Mouse (Mus musculus) intestine, embryonic 14.5 days (tissue): ENCODE results near the gene Abcc8. TPM values are rescaled to one million over a fixed set of nuclear protein-coding genes. Genes with fewer than 3 reads are reported as not detected.

Experiments used
- ATAC-seq: fragments of 200-750 bp; cut with Nextera tagmentation; replicated peaks from 2 replicates; pipeline ENCODE4 v1.8.0; 2017; ENCODE audit warnings: low read depth, moderate number of reproducible peaks, moderate TSS enrichment, moderate library complexity; ENCODE audit not compliant: low FRiP score, low TSS enrichment
- DNase-seq: peaks from one replicate; pipeline ENCODE4 v3.0.0-alpha.2; 2018; ENCODE audit warnings: low spot score
- H3K27ac ChIP-seq: fragments of 300-500 bp; sonication (generic); 2 replicates; pipeline ENCODE4 v1.5.1; 2014; ENCODE audit warnings: low read depth, mild to moderate bottlenecking, control low read depth
- H3K27me3 ChIP-seq: fragments of 300-500 bp; sonication (generic); replicated peaks from 2 replicates; pipeline ENCODE4 v1.6.1; 2014; ENCODE audit warnings: low read length, control low read depth; ENCODE audit not compliant: control insufficient read depth, insufficient read depth
- H3K36me3 ChIP-seq: fragments of 300-500 bp; sonication (generic); 2 replicates; pipeline ENCODE4 v1.6.1; 2014; ENCODE audit warnings: low read length, control low read depth; ENCODE audit not compliant: control insufficient read depth, insufficient read depth
- H3K4me1 ChIP-seq: fragments of 300-500 bp; sonication (generic); replicated peaks from 2 replicates; pipeline ENCODE4 v1.6.1; 2014; ENCODE audit warnings: low read length, control low read depth, mixed read lengths; ENCODE audit not compliant: control insufficient read depth, insufficient read depth
- H3K4me2 ChIP-seq: fragments of 300-500 bp; sonication (generic); 2 replicates; pipeline ENCODE4 v1.6.1; 2014; ENCODE audit warnings: low read length
- H3K4me3 ChIP-seq: fragments of 300-500 bp; sonication (generic); 2 replicates; pipeline ENCODE4 v1.5.1; 2014; ENCODE audit warnings: low read depth, low read length, control low read depth, mixed read lengths
- H3K9ac ChIP-seq: fragments of 300-500 bp; sonication (generic); 2 replicates; pipeline ENCODE4 v1.6.1; 2014; ENCODE audit warnings: mild to moderate bottlenecking, low read length
- H3K9me3 ChIP-seq: fragments of 300-500 bp; sonication (generic); 2 replicates; pipeline ENCODE4 v1.6.1; 2016; ENCODE audit warnings: low read length, control low read depth; ENCODE audit not compliant: control insufficient read depth
- WGBS: fragments of 180-500 bp; shearing (Covaris S2); extraction: QIAGEN DNeasy Blood & Tissue Kit; methylation state at CpG from one replicate; pipeline ENCODE4 v1.1.7; 2014; 5-methylcytosine and 5-hydroxymethylcytosine counted together
- polyA plus RNA-seq: library from polyadenylated mRNA; unstranded; fragments of >200 nt; fragmentation: Nextera tagmentation; extraction: Ambion mirVana; gene quantifications from 2 replicates; pipeline ENCODE4 v1.2.1, GENCODE M21; 2014

The Abcc8 gene
- polyA plus RNA-seq, 1 experiment from 2014 or later = 7.6 TPM

GRCm38 (mm10) chr7:46098221-46098918, 81.5 kb downstream of the Abcc8 start:
- no peak for DNase-seq
- no peak for ATAC-seq
- no peak overlapping the region for H3K9ac ChIP-seq
- H3K4me1 ChIP-seq = no peaks in the 10 kb centered on the region
- H3K4me2 ChIP-seq = no peak overlapping the region
- H3K9me3 ChIP-seq = no peaks in the 10 kb centered on the region
- no peak overlapping the region for H3K4me3 ChIP-seq
- H3K27me3 ChIP-seq = no peaks in the 10 kb centered on the region
- 82% methylated on average over 19 of the region's 19 CpGs for WGBS
- no peaks in the 10 kb centered on the region for H3K36me3 ChIP-seq
- H3K27ac ChIP-seq = no peak overlapping the region

DNA sequence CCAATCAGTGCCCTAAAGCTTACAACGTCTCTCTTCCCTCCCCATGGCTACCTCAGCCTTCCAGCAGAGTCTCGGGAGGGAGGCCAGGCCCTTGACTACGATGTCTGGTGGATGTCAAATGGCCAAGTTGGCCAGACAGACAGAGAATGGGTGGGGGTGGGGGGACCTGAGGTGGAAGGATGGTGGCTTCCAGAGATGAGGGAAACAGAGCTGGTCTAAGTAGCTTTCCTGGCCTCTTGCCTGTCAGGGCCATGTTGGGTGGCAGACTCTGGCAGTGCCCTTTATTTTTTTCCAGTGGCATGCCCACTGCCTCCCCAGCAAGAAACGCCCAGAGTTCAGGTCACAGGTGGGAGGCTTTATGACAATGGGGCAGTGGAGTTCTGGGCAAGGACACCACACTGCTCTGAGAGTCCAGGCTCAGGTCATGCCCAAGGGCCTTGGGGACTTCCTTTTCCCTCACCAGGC, 82.5 kb downstream of the Abcc8 start:
- no peaks in the 10 kb centered on the region for H3K27me3 ChIP-seq

DNA sequence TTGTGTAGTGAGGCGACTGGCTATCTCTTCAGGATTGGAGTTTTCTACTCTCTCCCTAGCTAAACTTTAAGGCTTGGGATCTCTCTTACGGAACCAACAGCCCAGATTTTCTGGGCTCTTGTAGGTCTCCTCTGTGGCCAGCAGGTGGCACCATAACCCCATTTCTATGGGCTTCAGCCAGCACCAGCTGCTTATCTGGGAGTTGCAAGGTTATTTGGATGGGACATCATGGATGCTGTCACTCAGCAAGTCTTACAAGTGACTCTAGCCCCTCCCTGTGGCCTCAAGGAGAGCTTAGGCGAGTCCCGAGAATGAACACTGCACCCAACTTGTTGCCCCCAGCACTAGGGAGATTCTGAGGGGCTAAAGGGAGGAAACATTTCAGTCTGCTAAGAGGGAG, 83.7 kb downstream of the Abcc8 start:
- 4% methylated on average over 4 of the region's 4 CpGs for WGBS
- no peak overlapping the region for H3K9ac ChIP-seq
- no peaks in the 10 kb centered on the region for H3K4me1 ChIP-seq
- H3K4me3 ChIP-seq = no peak overlapping the region
- H3K36me3 ChIP-seq = no peaks in the 10 kb centered on the region
- no peak overlapping the region for H3K4me2 ChIP-seq
- no peak overlapping the region for H3K27ac ChIP-seq
- DNase-seq (peak; percentile 83), ATAC-seq (no peak)
- H3K9me3 ChIP-seq = no peaks in the 10 kb centered on the region
- H3K27me3 ChIP-seq = no peaks in the 10 kb centered on the region

More for the DNA sequence above, 82.5 kb downstream of the Abcc8 start:
- Histone ChIP-seq H3K4me2 (no peak overlapping the region), H3K36me3 (no peaks in the 10 kb centered on the region), H3K4me3 (no peak overlapping the region), H3K9me3 (no peaks in the 10 kb centered on the region), H3K27ac (no peak overlapping the region), H3K9ac (no peak overlapping the region), H3K4me1 (no peaks in the 10 kb centered on the region)
- 43% methylated on average over 4 of the region's 4 CpGs for WGBS
- no peak for ATAC-seq
- DNase-seq = no peak

- no peak overlapping the region for H3K9ac ChIP-seq
- H3K4me2 ChIP-seq = no peak overlapping the region
- no peak overlapping the region for H3K4me3 ChIP-seq
- H3K36me3 ChIP-seq = no peaks in the 10 kb centered on the region
- no peak for DNase-seq
- H3K9me3 ChIP-seq = peaks cover 4% of the 10 kb centered on the region; the same call in 1 of the 2 replicates
- H3K27ac ChIP-seq = no peak overlapping the region
- no peak for ATAC-seq
- H3K27me3 ChIP-seq = no peaks in the 10 kb centered on the region
- 53% methylated on average over 8 of the region's 8 CpGs for WGBS
- no peaks in the 10 kb centered on the region for H3K4me1 ChIP-seq
Observed at GRCm38 (mm10) chr7:46092803-46093202, 87.0 kb downstream of the Abcc8 start.

DNA sequence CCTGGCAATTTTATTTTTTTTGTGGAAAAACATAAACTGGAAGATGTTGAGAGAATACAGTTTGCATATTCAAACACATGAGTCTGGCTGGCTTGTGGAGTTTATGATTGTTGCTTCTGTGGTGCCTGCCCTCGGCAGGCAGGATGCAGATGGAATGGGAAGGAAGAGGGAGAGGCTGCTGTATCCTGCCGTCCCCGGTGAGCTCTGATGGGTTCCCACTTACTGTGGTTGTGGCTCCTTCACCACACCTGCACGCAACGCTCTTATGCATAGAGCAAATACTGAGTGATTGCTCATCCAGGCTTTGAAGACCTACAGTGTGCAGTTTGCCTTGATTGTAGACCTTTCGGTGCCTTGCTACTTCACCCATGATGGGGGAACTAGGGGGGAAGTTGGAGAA, 91.6 kb downstream of the Abcc8 start:
- H3K27ac ChIP-seq = no peak overlapping the region
- peaks cover 4% of the 10 kb centered on the region; the same call in 1 of the 2 replicates for H3K9me3 ChIP-seq
- DNase-seq = no peak
- WGBS = 89% methylated on average over 6 of the region's 6 CpGs
- no peak for ATAC-seq
- no peak overlapping the region for H3K4me3 ChIP-seq
- no peaks in the 10 kb centered on the region for H3K27me3 ChIP-seq
- no peak overlapping the region for H3K9ac ChIP-seq
- H3K4me1 ChIP-seq = no peaks in the 10 kb centered on the region
- H3K36me3 ChIP-seq = peaks cover 14% of the 10 kb centered on the region
- no peak overlapping the region for H3K4me2 ChIP-seq

- H3K4me2 ChIP-seq = no peak overlapping the region
- no peak overlapping the region for H3K27ac ChIP-seq
- no peaks in the 10 kb centered on the region for H3K4me1 ChIP-seq
- no peak overlapping the region for H3K9ac ChIP-seq
- DNase-seq (no peak), ATAC-seq (no peak; the same call in 1 of the 2 replicates)
- H3K36me3 ChIP-seq = peaks cover 32% of the 10 kb centered on the region
- peaks cover 4% of the 10 kb centered on the region; the same call in 1 of the 2 replicates for H3K9me3 ChIP-seq
- H3K4me3 ChIP-seq = no peak overlapping the region
- no peaks in the 10 kb centered on the region for H3K27me3 ChIP-seq
- WGBS = 87% methylated on average over 6 of the region's 6 CpGs
Observed at GRCm38 (mm10) chr7:46086378-46086777, 93.5 kb downstream of the Abcc8 start.

- no peaks in the 10 kb centered on the region for H3K27me3 ChIP-seq
- H3K9me3 ChIP-seq = peaks cover 4% of the 10 kb centered on the region; the same call in 1 of the 2 replicates
- H3K36me3 ChIP-seq = peaks cover 46% of the 10 kb centered on the region
- no peak overlapping the region for H3K4me3 ChIP-seq
- peak overlapping the region; percentile 29; the same call in 1 of the 2 replicates for H3K27ac ChIP-seq
- WGBS = 63% methylated on average over 16 of the region's 16 CpGs
- H3K4me2 ChIP-seq = no peak overlapping the region
- no peaks in the 10 kb centered on the region for H3K4me1 ChIP-seq
- ATAC-seq = peak; percentile 80
- no peak overlapping the region for H3K9ac ChIP-seq
- peak; percentile 57 for DNase-seq
Observed at GRCm38 (mm10) chr7:46084839-46085513, 94.9 kb downstream of the Abcc8 start.

DNA sequence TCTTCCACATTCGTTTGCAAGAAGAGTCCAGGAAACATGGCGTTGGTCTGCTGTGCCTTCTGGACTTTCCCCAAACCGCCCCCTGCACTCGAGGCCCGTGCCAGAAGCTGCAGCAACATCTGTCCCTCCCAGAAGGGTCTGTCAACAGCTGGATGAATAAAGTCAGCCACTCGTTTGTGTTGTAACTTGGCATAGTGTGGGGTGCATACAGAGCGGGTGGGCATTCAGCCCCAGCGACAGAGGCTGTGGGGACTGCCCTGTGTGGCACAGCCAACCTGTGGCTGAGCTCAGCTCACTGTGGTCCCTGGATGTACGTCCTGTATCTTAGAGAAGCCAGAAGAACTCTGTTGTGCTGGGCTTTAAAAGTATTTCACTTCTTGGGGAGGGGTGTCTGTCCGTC, 95.8 kb downstream of the Abcc8 start:
- Histone ChIP-seq H3K9me3 (peaks cover 4% of the 10 kb centered on the region; the same call in 1 of the 2 replicates), H3K9ac (no peak overlapping the region), H3K27ac (no peak overlapping the region), H3K4me3 (no peak overlapping the region), H3K27me3 (no peaks in the 10 kb centered on the region), H3K4me2 (no peak overlapping the region), H3K4me1 (no peaks in the 10 kb centered on the region), H3K36me3 (peaks cover 55% of the 10 kb centered on the region)
- DNase-seq (no peak), ATAC-seq (no peak)
- WGBS = 88% methylated on average over 10 of the region's 10 CpGs
